8 mouse cellular contexts compared by ENCODE assay signal in genomic region chr12:54862606-54863535, GRCm38 (mm10). TPM values are rescaled to one million over a fixed set of nuclear protein-coding genes. Genes with fewer than 3 reads are reported as not detected.
DNase-seq lines count a peak whose midpoint lies in the region; ATAC-seq lines count a peak whose summit lies in the region.

TSS of gene Cfl2 (minus strand) at chr12:54862877.

- H3K27me3 ChIP-seq in hindbrain, embryonic 15.5 days = no peaks in the 10 kb centered on the region

- peaks cover 15% of the 10 kb centered on the region for H3K4me1 ChIP-seq in hindbrain, embryonic 15.5 days (replicated peaks)

- H3K9ac ChIP-seq in hindbrain, embryonic 15.5 days = peak within 1 kb of the TSS; percentile 99

- under 1% methylated on average over 44 of the region's 82 CpGs for WGBS in hindbrain, embryonic 15.5 days

- peak within 1 kb of the TSS; percentile 98 for H3K4me3 ChIP-seq in hindbrain, embryonic 15.5 days

- peaks cover 7% of the 10 kb centered on the region for H3K36me3 ChIP-seq in hindbrain, embryonic 15.5 days

- DNase-seq in WW6 (ENCODE audit: low read depth, low spot score) = peak; percentile 52
- DNase-seq in cerebellum, postnatal 36 days = peak; percentile 85 to 89
- peak; percentile 80 for DNase-seq in gastrocnemius, adult 18-20 months (ENCODE audit: low spot score)
- peak; percentile 80 for DNase-seq in left cerebral cortex, adult 11 months (ENCODE audit: low spot score)
- DNase-seq in lung, postnatal 36 days = peak; percentile 84
- DNase-seq in retina, embryonic 14.5 days (ENCODE audit: low spot score) = peak; percentile 87
- DNase-seq in thymus, postnatal 36 days = peak; percentile 74 to 81

- peak; percentile 94 for ATAC-seq in hindbrain, embryonic 15.5 days (ENCODE audit: low FRiP score, low read depth)

- peak within 1 kb of the TSS; percentile 71 for H3K4me2 ChIP-seq in hindbrain, embryonic 15.5 days

- no peaks in the 10 kb centered on the region for H3K9me3 ChIP-seq in hindbrain, embryonic 15.5 days

- H3K27ac ChIP-seq in hindbrain, embryonic 15.5 days (replicated peaks) = peak within 1 kb of the TSS; percentile 98

RNA-seq across cellular contexts. Expression of gene Cfl2, which starts in this region (rescaled TPM):
- 100 to 1,000 TPM; 462 to 524 TPM for total RNA-seq in gastrocnemius, adult 18-20 months (2021)
- 298 and 300 TPM in 2 replicates for polyA plus RNA-seq in hindbrain, embryonic 15.5 days (2015; fragmentation: Nextera tagmentation; extraction: Ambion mirVana)

Comparison
In these comparisons a context has a peak if more than half of its experiments do, and no peak if none do; other contexts are left out.
1. Peak in every context shown above with its lines: DNase-seq, ATAC-seq, H3K4me3 ChIP-seq and H3K27ac ChIP-seq.